Mouse (Mus musculus): ENCODE measurements around the gene Teddm2. TPM values are rescaled to one million over a fixed set of nuclear protein-coding genes. Genes with fewer than 3 reads are reported as not detected.
"Not testable (repeated sequence)": the region's sequence is repeated elsewhere in the genome, so short reads cannot be mapped to it uniquely, and the experiment has no call there.

Gene Teddm2
- polyA plus RNA-seq, 1 experiment from 2014 or later: 0.35 TPM

- Histone ChIP-seq H3K27me3 (no peaks in the 10 kb centered on the region), H3K4me1 (no peaks in the 10 kb centered on the region), H3K4me2 (no peak within 1 kb of the TSS), H3K9me3 (no peaks in the 10 kb centered on the region), H3K27ac (no peak within 1 kb of the TSS), H3K36me3 (no peaks in the 10 kb centered on the region), H3K4me3 (no peak within 1 kb of the TSS), H3K9ac (no peak within 1 kb of the TSS)
- ATAC-seq (ENCODE audit: insufficient number of reproducible peaks, low FRiP score, low TSS enrichment, low read depth): no peak
- WGBS: 83% methylated on average over 6 of the region's 6 CpGs
Observed at GRCm38 (mm10) chr1:153874045-153874444, 26.0 kb downstream of the Teddm2 start, which contains the start of gene Teddm1b. TSS of gene Teddm1b (plus strand) at chr1:153874345.

GRCm38 (mm10) chr1:153855946-153856345 is 44.1 kb downstream of the Teddm2 start:
- no peaks in the 10 kb centered on the region for H3K27me3 ChIP-seq

GRCm38 (mm10) chr1:153852696-153853095 is 47.3 kb downstream of the Teddm2 start:
- H3K4me1 ChIP-seq; H3K4me3 ChIP-seq; H3K9me3 ChIP-seq; H3K36me3 ChIP-seq; H3K27me3 ChIP-seq; ATAC-seq (ENCODE audit: insufficient number of reproducible peaks, low FRiP score, low TSS enrichment, low read depth); H3K4me2 ChIP-seq; H3K9ac ChIP-seq; H3K27ac ChIP-seq: not testable (repeated sequence)
- WGBS: 75% methylated on average over 7 of the region's 7 CpGs

More at GRCm38 (mm10) chr1:153855946-153856345, 44.1 kb downstream of the Teddm2 start:
- Histone ChIP-seq H3K9me3 (no peaks in the 10 kb centered on the region), H3K36me3 (no peaks in the 10 kb centered on the region), H3K4me2 (no peak overlapping the region), H3K9ac (no peak overlapping the region), H3K27ac (no peak overlapping the region), H3K4me1 (no peaks in the 10 kb centered on the region), H3K4me3 (no peak overlapping the region)
- no peak for ATAC-seq (ENCODE audit: insufficient number of reproducible peaks, low FRiP score, low TSS enrichment, low read depth)
- 60% methylated on average over 8 of the region's 8 CpGs for WGBS

GRCm38 (mm10) chr1:153846867-153847266 is 53.2 kb downstream of the Teddm2 start:
- no peak overlapping the region for H3K4me2 ChIP-seq
- 31% methylated on average over 6 of the region's 6 CpGs for whole genome bisulfite sequencing
- H3K27me3 ChIP-seq: no peaks in the 10 kb centered on the region
- H3K4me1 ChIP-seq: no peaks in the 10 kb centered on the region
- H3K27ac ChIP-seq: no peak overlapping the region
- H3K9me3 ChIP-seq: no peaks in the 10 kb centered on the region
- no peak for ATAC-seq (ENCODE audit: insufficient number of reproducible peaks, low FRiP score, low TSS enrichment, low read depth)
- no peaks in the 10 kb centered on the region for H3K36me3 ChIP-seq
- H3K9ac ChIP-seq: no peak overlapping the region
- H3K4me3 ChIP-seq: no peak overlapping the region

GRCm38 (mm10) chr1:153846420-153846819 is 53.6 kb downstream of the Teddm2 start:
- Histone ChIP-seq H3K36me3 (no peaks in the 10 kb centered on the region), H3K4me3 (no peak overlapping the region), H3K9ac (no peak overlapping the region), H3K27me3 (no peaks in the 10 kb centered on the region), H3K9me3 (no peaks in the 10 kb centered on the region), H3K4me1 (no peaks in the 10 kb centered on the region), H3K27ac (no peak overlapping the region), H3K4me2 (no peak overlapping the region)
- ATAC-seq (ENCODE audit: insufficient number of reproducible peaks, low FRiP score, low TSS enrichment, low read depth): no peak
- 87% methylated on average over 7 of the region's 7 CpGs for WGBS

- H3K27ac ChIP-seq: no peak within 1 kb of the TSS
- no peaks in the 10 kb centered on the region for H3K9me3 ChIP-seq
- ATAC-seq (ENCODE audit: insufficient number of reproducible peaks, low FRiP score, low TSS enrichment, low read depth): no peak
- H3K4me2 ChIP-seq: no peak within 1 kb of the TSS
- no peak within 1 kb of the TSS for H3K9ac ChIP-seq
- WGBS: 95% methylated on average over 8 of the region's 8 CpGs
- H3K4me3 ChIP-seq: no peak within 1 kb of the TSS
- no peaks in the 10 kb centered on the region for H3K36me3 ChIP-seq
- H3K4me1 ChIP-seq: no peaks in the 10 kb centered on the region
- H3K27me3 ChIP-seq: no peaks in the 10 kb centered on the region
Observed at GRCm38 (mm10) chr1:153844042-153844441, 56.0 kb downstream of the Teddm2 start, which contains the start of gene Rgsl1. TSS of gene Rgsl1 (minus strand) at chr1:153844142.

- H3K27ac ChIP-seq: no peak overlapping the region
- no peaks in the 10 kb centered on the region for H3K4me1 ChIP-seq
- 75% methylated on average over 11 of the region's 11 CpGs for WGBS
Observed at GRCm38 (mm10) chr1:153842121-153842740, 57.8 kb downstream of the Teddm2 start.

GRCm38 (mm10) chr1:153836036-153836435 is 64.0 kb downstream of the Teddm2 start:
- Histone ChIP-seq H3K27ac (no peak overlapping the region), H3K9me3 (no peaks in the 10 kb centered on the region), H3K27me3 (no peaks in the 10 kb centered on the region), H3K9ac (no peak overlapping the region), H3K4me1 (no peaks in the 10 kb centered on the region), H3K36me3 (no peaks in the 10 kb centered on the region), H3K4me2 (no peak overlapping the region), H3K4me3 (no peak overlapping the region)
- ATAC-seq (ENCODE audit: insufficient number of reproducible peaks, low FRiP score, low TSS enrichment, low read depth): no peak
- WGBS: 64% methylated on average over 4 of the region's 4 CpGs

More at GRCm38 (mm10) chr1:153842121-153842740, 57.8 kb downstream of the Teddm2 start:
- Histone ChIP-seq H3K4me2 (no peak overlapping the region), H3K4me3 (no peak overlapping the region), H3K36me3 (no peaks in the 10 kb centered on the region), H3K27me3 (no peaks in the 10 kb centered on the region), H3K9me3 (no peaks in the 10 kb centered on the region), H3K9ac (no peak overlapping the region)
- ATAC-seq (ENCODE audit: insufficient number of reproducible peaks, low FRiP score, low TSS enrichment, low read depth): no peak

- Histone ChIP-seq H3K27me3 (no peaks in the 10 kb centered on the region), H3K4me2 (no peak overlapping the region), H3K27ac (no peak overlapping the region), H3K4me3 (no peak overlapping the region), H3K9me3 (no peaks in the 10 kb centered on the region), H3K9ac (no peak overlapping the region), H3K4me1 (no peaks in the 10 kb centered on the region), H3K36me3 (no peaks in the 10 kb centered on the region)
- WGBS: 73% methylated on average over 4 of the region's 4 CpGs
- no peak for ATAC-seq (ENCODE audit: insufficient number of reproducible peaks, low FRiP score, low TSS enrichment, low read depth)
Observed at GRCm38 (mm10) chr1:153830746-153831145, 69.3 kb downstream of the Teddm2 start.

GRCm38 (mm10) chr1:153820216-153820615 is 79.8 kb downstream of the Teddm2 start:
- Histone ChIP-seq H3K4me1 (no peaks in the 10 kb centered on the region), H3K27ac (no peak overlapping the region), H3K4me2 (no peak overlapping the region), H3K36me3 (no peaks in the 10 kb centered on the region), H3K4me3 (no peak overlapping the region), H3K9ac (no peak overlapping the region), H3K27me3 (no peaks in the 10 kb centered on the region), H3K9me3 (no peaks in the 10 kb centered on the region)
- no peak for ATAC-seq (ENCODE audit: insufficient number of reproducible peaks, low FRiP score, low TSS enrichment, low read depth)
- WGBS: 89% methylated on average over 3 of the region's 3 CpGs

- 50% methylated on average over 2 of the region's 2 CpGs for WGBS
- Histone ChIP-seq H3K36me3 (no peaks in the 10 kb centered on the region), H3K27ac (no peak overlapping the region), H3K4me2 (no peak overlapping the region), H3K9me3 (no peaks in the 10 kb centered on the region), H3K9ac (no peak overlapping the region), H3K4me3 (no peak overlapping the region), H3K27me3 (no peaks in the 10 kb centered on the region), H3K4me1 (no peaks in the 10 kb centered on the region)
- ATAC-seq (ENCODE audit: insufficient number of reproducible peaks, low FRiP score, low TSS enrichment, low read depth): no peak
Observed at GRCm38 (mm10) chr1:153814278-153814677, 85.8 kb downstream of the Teddm2 start.

GRCm38 (mm10) chr1:153807390-153807993 is 92.5 kb downstream of the Teddm2 start:
- 46% methylated on average over 13 of the region's 13 CpGs for WGBS
- Histone ChIP-seq H3K9ac (no peak overlapping the region), H3K4me1 (no peaks in the 10 kb centered on the region), H3K9me3 (no peaks in the 10 kb centered on the region), H3K4me3 (no peak overlapping the region), H3K27ac (no peak overlapping the region), H3K4me2 (no peak overlapping the region), H3K36me3 (no peaks in the 10 kb centered on the region), H3K27me3 (no peaks in the 10 kb centered on the region)
- no peak for ATAC-seq (ENCODE audit: insufficient number of reproducible peaks, low FRiP score, low TSS enrichment, low read depth)
